Mouse (Mus musculus): ENCODE results near the gene Bicdl2.
A peak's percentile ranks its signal among the peaks of the same experiment; 100 is the strongest.

DNA sequence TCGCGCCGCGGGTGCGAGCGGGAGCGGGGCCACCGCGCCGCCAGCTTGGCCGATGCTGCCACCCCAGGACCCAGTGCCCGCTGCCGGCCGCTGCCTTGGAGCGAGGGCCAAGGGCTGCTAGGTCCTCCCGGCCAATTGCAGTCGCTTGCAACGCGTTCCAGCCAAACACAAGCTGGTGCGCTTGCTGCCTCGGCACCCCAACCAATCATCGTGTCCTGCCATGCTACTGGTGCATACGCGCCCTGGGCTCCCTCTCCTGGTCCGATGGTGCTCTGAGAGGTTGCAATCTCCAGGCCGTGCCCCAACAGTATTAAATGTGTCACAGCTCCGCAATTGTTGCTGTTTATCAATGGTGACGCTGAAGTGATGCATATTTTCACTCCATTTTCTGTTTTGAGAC, 39.8 kb downstream of the Bicdl2 start:
- TF ChIP-seq CTCF (IDR thresholded peaks at IDR 0.05; ENCODE audit: low read depth, low read length) (peak; percentile 86), POLR2A (IDR thresholded peaks at IDR 0.05; ENCODE audit: extremely low read depth, insufficient read depth, low read length) (no peak)
